Comparison of ENCODE assay signal across 8 mouse cellular contexts in the genomic region with DNA sequence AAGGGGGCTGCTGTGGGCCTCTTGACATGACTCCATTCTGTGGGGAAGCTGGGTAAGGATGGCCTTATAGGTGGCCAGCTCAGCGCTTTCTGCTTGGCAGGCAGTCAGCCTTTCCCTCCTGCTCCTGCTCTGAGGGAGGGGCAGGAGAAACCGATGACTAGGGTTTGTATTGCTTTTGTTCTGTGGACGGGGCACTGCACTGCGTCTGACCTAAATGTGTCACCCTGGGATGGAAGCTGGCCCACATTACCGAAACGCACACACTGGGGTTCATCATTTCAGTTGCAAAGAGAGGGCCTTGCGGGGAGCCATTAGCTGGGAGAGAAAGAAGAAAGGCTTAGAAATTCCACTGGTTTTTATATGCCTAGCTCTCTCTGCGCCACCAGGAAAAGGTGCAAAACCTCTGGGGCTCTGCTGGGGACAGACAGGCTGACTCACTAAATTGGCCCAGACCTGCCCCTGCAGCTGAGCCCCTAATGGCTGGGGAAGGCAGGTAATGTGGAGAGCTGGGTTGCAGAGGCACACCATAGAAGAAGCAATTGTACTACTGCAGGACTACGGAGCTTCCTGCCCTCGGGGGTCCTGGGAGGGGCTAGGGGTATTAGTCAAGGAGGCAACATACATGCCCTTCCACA. TPM values are rescaled to one million over a fixed set of nuclear protein-coding genes. Genes with fewer than 3 reads are reported as not detected.
DNase-seq lines count a peak whose midpoint lies in the region; ATAC-seq and TF ChIP-seq lines count a peak whose summit lies in the region.

No protein-coding gene starts in this region.

- H3K27me3 ChIP-seq in lung, embryonic 14.5 days (ENCODE audit: insufficient read depth, low read length): no peaks in the 10 kb centered on the region
- H3K27me3 ChIP-seq in heart, embryonic 16.5 days (ENCODE audit: control insufficient read depth, insufficient read depth, low read length): no peaks in the 10 kb centered on the region
- H3K27me3 ChIP-seq in midbrain, embryonic 15.5 days (replicated peaks): no peaks in the 10 kb centered on the region

- H3K4me3 ChIP-seq in lung, embryonic 14.5 days (ENCODE audit: low read depth, low read length): no peak overlapping the region
- no peak overlapping the region for H3K4me3 ChIP-seq in heart, embryonic 16.5 days (ENCODE audit: low read length)
- H3K4me3 ChIP-seq in midbrain, embryonic 15.5 days: no peak overlapping the region

- peak overlapping the region; percentile 50; the same call in 1 of the 2 replicates for H3K27ac ChIP-seq in lung, embryonic 14.5 days (ENCODE audit: low read depth)
- H3K27ac ChIP-seq in heart, embryonic 16.5 days (ENCODE audit: low read length): peak overlapping the region; percentile 88
- peak overlapping the region; percentile 79 for H3K27ac ChIP-seq in midbrain, embryonic 15.5 days

- ATAC-seq in lung, embryonic 14.5 days (ENCODE audit: insufficient read depth): peak; percentile 15; the same call in 1 of the 2 replicates
- no peak for ATAC-seq in heart, embryonic 16.5 days (replicated peaks; ENCODE audit: extremely low read depth, insufficient read depth, low FRiP score)
- peak; percentile 42; the same call in 1 of the 2 replicates for ATAC-seq in midbrain, embryonic 15.5 days (replicated peaks)
- ATAC-seq in monocyte, adult 5-6 weeks (replicated peaks; ENCODE audit: insufficient number of reproducible peaks, low FRiP score, low TSS enrichment, poor library complexity, severe bottlenecking): no peak

- DNase-seq in lung, embryonic 14.5 days: peak; percentile 44
- no peak for DNase-seq in lung, postnatal 10 days
- DNase-seq in cerebellum, adult 18-20 months: peak; percentile 63 to 72
- DNase-seq in testis, postnatal 10 days (ENCODE audit: low spot score): no peak
- DNase-seq in gastrocnemius, postnatal 4 days (ENCODE audit: low spot score in 2 of 2): no peak

- no peak overlapping the region for H3K9ac ChIP-seq in lung, embryonic 14.5 days
- H3K9ac ChIP-seq in heart, embryonic 16.5 days (ENCODE audit: low read length): peak overlapping the region; percentile 52
- no peak overlapping the region for H3K9ac ChIP-seq in midbrain, embryonic 15.5 days

- H3K9me3 ChIP-seq in lung, embryonic 14.5 days (ENCODE audit: low read depth, low read length): no peaks in the 10 kb centered on the region
- H3K9me3 ChIP-seq in heart, embryonic 16.5 days (replicated peaks; ENCODE audit: control insufficient read depth, low read length): no peaks in the 10 kb centered on the region
- H3K9me3 ChIP-seq in midbrain, embryonic 15.5 days: no peaks in the 10 kb centered on the region

- 28% methylated on average over 10 of the region's 10 CpGs for WGBS in lung, embryonic 14.5 days
- WGBS in heart, embryonic 16.5 days: 21% methylated on average over 10 of the region's 10 CpGs
- WGBS in midbrain, embryonic 15.5 days: 8% methylated on average over 10 of the region's 10 CpGs

- peak overlapping the region; percentile 32; the same call in 1 of the 2 replicates for H3K4me2 ChIP-seq in lung, embryonic 14.5 days
- peak overlapping the region; percentile 36 for H3K4me2 ChIP-seq in heart, embryonic 16.5 days (ENCODE audit: low read depth, low read length)
- no peak overlapping the region for H3K4me2 ChIP-seq in midbrain, embryonic 15.5 days

- TF ChIP-seq CTCF in lung, embryonic 14.5 days (IDR thresholded peaks at IDR 0.05; ENCODE audit: low read depth): no peak

- no peaks in the 10 kb centered on the region for H3K36me3 ChIP-seq in lung, embryonic 14.5 days (ENCODE audit: insufficient read depth)
- H3K36me3 ChIP-seq in heart, embryonic 16.5 days (ENCODE audit: control insufficient read depth, insufficient read depth): no peaks in the 10 kb centered on the region
- H3K36me3 ChIP-seq in midbrain, embryonic 15.5 days (replicated peaks): no peaks in the 10 kb centered on the region

- peaks cover 18% of the 10 kb centered on the region for H3K4me1 ChIP-seq in lung, embryonic 14.5 days (ENCODE audit: insufficient read depth)
- H3K4me1 ChIP-seq in heart, embryonic 16.5 days (ENCODE audit: control insufficient read depth, insufficient read depth, low read length): peaks cover 79% of the 10 kb centered on the region
- peaks cover 46% of the 10 kb centered on the region for H3K4me1 ChIP-seq in midbrain, embryonic 15.5 days

RNA-seq across cellular contexts. Expression of a gene that starts 55.3 kb away (rescaled TPM):
- polyA plus RNA-seq in lung, embryonic 14.5 days (2014; fragmentation: Nextera tagmentation; extraction: Ambion mirVana): 8.6 and 9.8 TPM in 2 replicates
- 18.7 and 22.2 TPM in 2 replicates for polyA plus RNA-seq in heart, embryonic 16.5 days (2015; fragmentation: Nextera tagmentation; extraction: Ambion mirVana)
- 41.0 and 41.7 TPM in 2 replicates for polyA plus RNA-seq in midbrain, embryonic 15.5 days (2015; fragmentation: Nextera tagmentation; extraction: Ambion mirVana)
- total RNA-seq in gastrocnemius, postnatal 4 days (2021): 10 to 100 TPM; 11.0 to 12.3 TPM
- total RNA-seq in monocyte, adult 5-6 weeks (2017): 112 to 191 TPM (median 137 TPM) in 3 replicates

Comparison
In these comparisons a context has a peak if more than half of its experiments do, and no peak if none do; other contexts are left out.
1. DNase-seq: peak in lung, embryonic 14.5 days (single experiment) and cerebellum, adult 18-20 months (2 of 2); none in lung, postnatal 10 days (single experiment), testis, postnatal 10 days (single experiment) and gastrocnemius, postnatal 4 days (0 of 2).
2. ATAC-seq: peak in lung, embryonic 14.5 days (single experiment) and midbrain, embryonic 15.5 days (single experiment); none in heart, embryonic 16.5 days (single experiment) and monocyte, adult 5-6 weeks (single experiment).
3. Peak in every context shown above with its lines, with median percentiles within 50 percentile points of each other: H3K27ac ChIP-seq.